Mouse (Mus musculus) liver, adult 2 months (tissue): ENCODE data around the gene Tmem19.

Experiments used
- CTCF ChIP-seq: fragments of 200-500 bp; IDR thresholded peaks from 2 replicates; pipeline ENCODE4 v1.5.1; 2011; ENCODE audit warnings: low read depth, low read length, control low read depth
- POLR2A ChIP-seq: fragments of 200-500 bp; IDR thresholded peaks from 2 replicates; pipeline ENCODE4 v1.6.1; 2011; ENCODE audit warnings: low read length, control low read depth; ENCODE audit not compliant: insufficient read depth; ENCODE audit errors: extremely low read depth

- TF ChIP-seq POLR2A (no peak), CTCF (no peak)
These were observed 3.9 kb downstream of the Tmem19 start for GRCm38 (mm10) chr10:115358216-115358919.
